Mouse (Mus musculus): ENCODE results near the gene Brd7. TPM values are rescaled to one million over a fixed set of nuclear protein-coding genes. Genes with fewer than 3 reads are reported as not detected.

The Brd7 gene
- polyA plus RNA-seq, 1 experiment from 2014 or later = 86.1 TPM

GRCm38 (mm10) chr8:88342026-88342425, 20.0 kb downstream of the Brd7 start:
- Histone ChIP-seq H3K27ac (no peak overlapping the region), H3K36me3 (peaks cover 85% of the 10 kb centered on the region), H3K4me1 (no peaks in the 10 kb centered on the region), H3K27me3 (no peaks in the 10 kb centered on the region), H3K9me3 (no peaks in the 10 kb centered on the region), H3K4me2 (replicated peaks) (no peak overlapping the region), H3K9ac (no peak overlapping the region), H3K4me3 (no peak overlapping the region)
- 84% methylated on average over 4 of the region's 4 CpGs for WGBS
- ATAC-seq (ENCODE audit: low FRiP score, low read depth) = no peak

- Histone ChIP-seq H3K27ac (no peak overlapping the region), H3K4me2 (replicated peaks) (no peak overlapping the region), H3K36me3 (peaks cover 85% of the 10 kb centered on the region), H3K4me1 (no peaks in the 10 kb centered on the region), H3K9ac (no peak overlapping the region), H3K27me3 (no peaks in the 10 kb centered on the region), H3K4me3 (no peak overlapping the region), H3K9me3 (no peaks in the 10 kb centered on the region)
- no peak for ATAC-seq (ENCODE audit: low FRiP score, low read depth)
- WGBS = 88% methylated on average over 2 of the region's 2 CpGs
Measured at GRCm38 (mm10) chr8:88339887-88340695, 21.9 kb downstream of the Brd7 start.

GRCm38 (mm10) chr8:88339221-88339620, 22.8 kb downstream of the Brd7 start:
- Histone ChIP-seq H3K27me3 (no peaks in the 10 kb centered on the region), H3K36me3 (peaks cover 85% of the 10 kb centered on the region), H3K4me1 (no peaks in the 10 kb centered on the region), H3K9ac (no peak overlapping the region), H3K9me3 (no peaks in the 10 kb centered on the region), H3K27ac (no peak overlapping the region), H3K4me3 (no peak overlapping the region), H3K4me2 (replicated peaks) (no peak overlapping the region)
- ATAC-seq (ENCODE audit: low FRiP score, low read depth) = no peak
- 67% methylated on average over 3 of the region's 3 CpGs for WGBS

GRCm38 (mm10) chr8:88334975-88335374, 27.0 kb downstream of the Brd7 start:
- H3K4me3 ChIP-seq = no peak overlapping the region
- ATAC-seq (ENCODE audit: low FRiP score, low read depth) = no peak
- WGBS = 87% methylated on average over 3 of the region's 3 CpGs
- H3K27ac ChIP-seq = no peak overlapping the region
- no peaks in the 10 kb centered on the region for H3K4me1 ChIP-seq
- no peaks in the 10 kb centered on the region for H3K27me3 ChIP-seq
- no peak overlapping the region for H3K4me2 ChIP-seq (replicated peaks)
- peaks cover 86% of the 10 kb centered on the region for H3K36me3 ChIP-seq
- H3K9me3 ChIP-seq = no peaks in the 10 kb centered on the region
- no peak overlapping the region for H3K9ac ChIP-seq

- Histone ChIP-seq H3K9me3 (no peaks in the 10 kb centered on the region), H3K9ac (no peak overlapping the region), H3K27ac (no peak overlapping the region), H3K27me3 (no peaks in the 10 kb centered on the region), H3K36me3 (peaks cover 86% of the 10 kb centered on the region), H3K4me1 (no peaks in the 10 kb centered on the region), H3K4me3 (no peak overlapping the region), H3K4me2 (replicated peaks) (no peak overlapping the region)
- no peak for ATAC-seq (ENCODE audit: low FRiP score, low read depth)
- WGBS = 94% methylated on average over 2 of the region's 2 CpGs
Measured at GRCm38 (mm10) chr8:88334384-88334783, 27.6 kb downstream of the Brd7 start.

- Histone ChIP-seq H3K4me2 (replicated peaks) (no peak overlapping the region), H3K36me3 (peaks cover 96% of the 10 kb centered on the region), H3K27me3 (no peaks in the 10 kb centered on the region), H3K9ac (no peak overlapping the region), H3K4me3 (no peak overlapping the region), H3K9me3 (no peaks in the 10 kb centered on the region), H3K4me1 (no peaks in the 10 kb centered on the region), H3K27ac (no peak overlapping the region)
- WGBS = 94% methylated on average over 3 of the region's 3 CpGs
- no peak for ATAC-seq (ENCODE audit: low FRiP score, low read depth)
Measured at GRCm38 (mm10) chr8:88330816-88331215, 31.2 kb downstream of the Brd7 start.

GRCm38 (mm10) chr8:88328689-88329088, 33.3 kb downstream of the Brd7 start:
- Histone ChIP-seq H3K9ac (no peak overlapping the region), H3K9me3 (no peaks in the 10 kb centered on the region), H3K36me3 (peaks cover 89% of the 10 kb centered on the region), H3K4me1 (no peaks in the 10 kb centered on the region), H3K4me2 (replicated peaks) (no peak overlapping the region), H3K4me3 (no peak overlapping the region), H3K27ac (no peak overlapping the region), H3K27me3 (no peaks in the 10 kb centered on the region)
- 86% methylated on average over 6 of the region's 6 CpGs for WGBS
- ATAC-seq (ENCODE audit: low FRiP score, low read depth) = no peak

- 93% methylated on average over 12 of the region's 12 CpGs for WGBS
- no peaks in the 10 kb centered on the region for H3K27me3 ChIP-seq
- no peak overlapping the region for H3K4me3 ChIP-seq
- no peak for ATAC-seq (ENCODE audit: low FRiP score, low read depth)
- no peak overlapping the region for H3K27ac ChIP-seq
- no peak overlapping the region for H3K4me2 ChIP-seq (replicated peaks)
- no peaks in the 10 kb centered on the region for H3K4me1 ChIP-seq
- H3K9ac ChIP-seq = no peak overlapping the region
- peaks cover 65% of the 10 kb centered on the region for H3K36me3 ChIP-seq
- no peaks in the 10 kb centered on the region for H3K9me3 ChIP-seq
Measured at GRCm38 (mm10) chr8:88326328-88326727, 35.7 kb downstream of the Brd7 start.

- peaks cover 61% of the 10 kb centered on the region for H3K36me3 ChIP-seq
- no peaks in the 10 kb centered on the region for H3K4me1 ChIP-seq
- no peaks in the 10 kb centered on the region for H3K9me3 ChIP-seq
- H3K27ac ChIP-seq = no peak overlapping the region
- H3K4me3 ChIP-seq = no peak overlapping the region
- H3K9ac ChIP-seq = no peak overlapping the region
- no peaks in the 10 kb centered on the region for H3K27me3 ChIP-seq
- no peak overlapping the region for H3K4me2 ChIP-seq (replicated peaks)
- no peak for ATAC-seq (ENCODE audit: low FRiP score, low read depth)
- 92% methylated on average over 5 of the region's 5 CpGs for WGBS
Measured at GRCm38 (mm10) chr8:88325795-88326194, 36.2 kb downstream of the Brd7 start.

- WGBS = 41% methylated on average over 5 of the region's 5 CpGs
- H3K4me2 ChIP-seq (replicated peaks) = no peak overlapping the region
- H3K9me3 ChIP-seq = no peaks in the 10 kb centered on the region
- H3K36me3 ChIP-seq = peaks cover 56% of the 10 kb centered on the region
- ATAC-seq (ENCODE audit: low FRiP score, low read depth) = no peak
- no peak overlapping the region for H3K27ac ChIP-seq
- no peak overlapping the region for H3K4me3 ChIP-seq
- H3K27me3 ChIP-seq = no peaks in the 10 kb centered on the region
- no peaks in the 10 kb centered on the region for H3K4me1 ChIP-seq
- no peak overlapping the region for H3K9ac ChIP-seq
Measured at GRCm38 (mm10) chr8:88325251-88325650, 36.7 kb downstream of the Brd7 start.

GRCm38 (mm10) chr8:88324760-88325159, 37.2 kb downstream of the Brd7 start:
- Histone ChIP-seq H3K4me3 (no peak overlapping the region), H3K4me1 (no peaks in the 10 kb centered on the region), H3K9me3 (no peaks in the 10 kb centered on the region), H3K36me3 (peaks cover 51% of the 10 kb centered on the region), H3K27me3 (no peaks in the 10 kb centered on the region), H3K9ac (no peak overlapping the region), H3K27ac (no peak overlapping the region), H3K4me2 (replicated peaks) (no peak overlapping the region)
- no peak for ATAC-seq (ENCODE audit: low FRiP score, low read depth)
- whole genome bisulfite sequencing = 87% methylated on average over 11 of the region's 11 CpGs

GRCm38 (mm10) chr8:88323523-88323922, 38.5 kb downstream of the Brd7 start:
- Histone ChIP-seq H3K9ac (no peak overlapping the region), H3K4me1 (no peaks in the 10 kb centered on the region), H3K4me3 (no peak overlapping the region), H3K4me2 (replicated peaks) (no peak overlapping the region), H3K27ac (no peak overlapping the region), H3K36me3 (peaks cover 39% of the 10 kb centered on the region), H3K9me3 (no peaks in the 10 kb centered on the region), H3K27me3 (no peaks in the 10 kb centered on the region)
- ATAC-seq (ENCODE audit: low FRiP score, low read depth) = no peak
- WGBS = 84% methylated on average over 5 of the region's 5 CpGs

GRCm38 (mm10) chr8:88321387-88321786, 40.6 kb downstream of the Brd7 start:
- H3K36me3 ChIP-seq = peaks cover 20% of the 10 kb centered on the region
- no peak for ATAC-seq (ENCODE audit: low FRiP score, low read depth)
- no peaks in the 10 kb centered on the region for H3K9me3 ChIP-seq
- H3K9ac ChIP-seq = no peak overlapping the region
- H3K4me1 ChIP-seq = peaks cover 15% of the 10 kb centered on the region
- no peaks in the 10 kb centered on the region for H3K27me3 ChIP-seq
- H3K4me2 ChIP-seq (replicated peaks) = no peak overlapping the region
- H3K27ac ChIP-seq = no peak overlapping the region
- no peak overlapping the region for H3K4me3 ChIP-seq
- WGBS = 87% methylated on average over 5 of the region's 5 CpGs
